Comparison of ENCODE assay signal across 23 mouse cellular contexts in the genomic region with DNA sequence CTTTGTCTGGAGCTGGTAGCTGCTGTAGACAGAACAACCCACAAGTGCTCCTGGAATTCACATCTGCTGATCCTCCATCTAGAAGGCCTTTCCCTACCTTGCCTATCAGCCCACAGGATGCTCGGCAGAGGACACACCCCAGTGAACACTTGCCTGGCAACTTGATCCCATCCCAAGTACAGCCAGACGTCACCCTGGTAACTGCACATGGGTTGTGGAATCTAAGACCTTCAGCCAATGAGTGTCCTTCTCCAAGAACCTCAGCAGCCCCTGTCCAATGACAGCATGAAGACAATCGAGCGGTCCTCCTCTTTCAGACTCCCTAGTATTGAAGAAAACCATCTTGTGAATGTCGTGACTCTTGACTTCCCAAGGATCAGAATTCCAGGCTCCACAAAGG.
"Had no signal": no experiment of that assay in that cellular context is flagged by ENCODE, and none has a peak within 500 bp of the region (broad histone marks: within the 10 kb centered on the region; RNA-seq: fewer than 3 reads in every experiment).

No protein-coding gene starts in this region.

- H3K4me3 ChIP-seq: forebrain, embryonic 15.5 days; heart, embryonic 13.5 days; heart, embryonic 15.5 days; limb, embryonic 13.5 days; limb, embryonic 15.5 days; liver, embryonic 12.5 days had no signal

- H3K4me2 ChIP-seq: forebrain, embryonic 15.5 days; heart, embryonic 11.5 days; heart, embryonic 15.5 days; hindbrain, embryonic 14.5 days; limb, embryonic 13.5 days; limb, embryonic 15.5 days; liver, embryonic 12.5 days had no signal

- H3K36me3 ChIP-seq: forebrain, embryonic 15.5 days; heart, embryonic 13.5 days; heart, embryonic 15.5 days; limb, embryonic 13.5 days; limb, embryonic 15.5 days; liver, embryonic 12.5 days had no signal

- H3K27me3 ChIP-seq: heart, embryonic 13.5 days; heart, embryonic 15.5 days; limb, embryonic 13.5 days; limb, embryonic 15.5 days had no signal

- DNase-seq: forebrain, postnatal 0 days; gastrocnemius, postnatal 14 days; gastrocnemius, postnatal 36 days; heart, adult 11 months; heart, postnatal 14 days; heart, postnatal 36 days; kidney, adult 18-20 months; kidney, adult 8-10 months; kidney, postnatal 14 days; layer of hippocampus, adult 9-11 months; layer of hippocampus, postnatal 36 days; left cerebral cortex, postnatal 4 days had no signal

- H3K9me3 ChIP-seq: forebrain, embryonic 15.5 days; heart, embryonic 13.5 days; heart, embryonic 15.5 days; limb, embryonic 13.5 days; limb, embryonic 15.5 days; liver, embryonic 12.5 days had no signal

- ATAC-seq: forebrain, embryonic 15.5 days; forebrain, postnatal 0 days; hindbrain, embryonic 16.5 days; intestine, embryonic 16.5 days; liver, embryonic 12.5 days had no signal

- H3K9ac ChIP-seq: forebrain, embryonic 15.5 days; forebrain, postnatal 0 days; heart, embryonic 15.5 days; hindbrain, embryonic 14.5 days; limb, embryonic 13.5 days; limb, embryonic 15.5 days; liver, embryonic 12.5 days; liver, embryonic 14.5 days had no signal

- H3K27ac ChIP-seq: forebrain, embryonic 15.5 days; heart, embryonic 13.5 days; heart, embryonic 15.5 days; hindbrain, embryonic 14.5 days; limb, embryonic 13.5 days; limb, embryonic 15.5 days; liver, embryonic 12.5 days; liver, embryonic 14.5 days had no signal

- H3K4me1 ChIP-seq: limb, embryonic 15.5 days; liver, embryonic 12.5 days had no signal
